Mouse (Mus musculus) liver, embryonic 15.5 days (tissue): ENCODE results near the gene Slc36a1. TPM values are rescaled to one million over a fixed set of nuclear protein-coding genes. Genes with fewer than 3 reads are reported as not detected.

Experiments used
- ATAC-seq: fragments of 200-750 bp; cut with Nextera tagmentation; 2 replicates; pipeline ENCODE4 v1.8.0; 2017; ENCODE audit warnings: moderate number of reproducible peaks, mild to moderate bottlenecking, moderate library complexity; ENCODE audit not compliant: insufficient read depth
- H3K27ac ChIP-seq: fragments of 300-500 bp; sonication (generic); replicated peaks from 2 replicates; pipeline ENCODE4 v1.5.1; 2015; ENCODE audit warnings: mild to moderate bottlenecking, inconsistent platforms
- H3K27me3 ChIP-seq: fragments of 300-500 bp; sonication (generic); 2 replicates; pipeline ENCODE4 v1.6.1; 2015; ENCODE audit warnings: mild to moderate bottlenecking, inconsistent platforms
- H3K36me3 ChIP-seq: fragments of 300-500 bp; sonication (generic); replicated peaks from 2 replicates; pipeline ENCODE4 v1.6.1; 2015; ENCODE audit warnings: moderate library complexity, mild to moderate bottlenecking, inconsistent platforms
- H3K4me1 ChIP-seq: fragments of 300-500 bp; sonication (generic); replicated peaks from 2 replicates; pipeline ENCODE4 v1.6.1; 2015; ENCODE audit warnings: inconsistent platforms
- H3K4me2 ChIP-seq: fragments of 300-500 bp; sonication (generic); 2 replicates; pipeline ENCODE4 v1.6.1; 2015; ENCODE audit warnings: moderate library complexity, mild to moderate bottlenecking, inconsistent platforms
- H3K4me3 ChIP-seq: fragments of 300-500 bp; sonication (generic); replicated peaks from 2 replicates; pipeline ENCODE4 v1.5.1; 2015; ENCODE audit warnings: mild to moderate bottlenecking, inconsistent platforms
- H3K9ac ChIP-seq: fragments of 300-500 bp; sonication (generic); 2 replicates; pipeline ENCODE4 v1.6.1; 2015; ENCODE audit warnings: moderate library complexity, mild to moderate bottlenecking, inconsistent platforms
- H3K9me3 ChIP-seq: fragments of 300-500 bp; sonication (generic); replicated peaks from 2 replicates; pipeline ENCODE4 v1.6.1; 2016; ENCODE audit warnings: inconsistent platforms
- WGBS: fragments of 180-500 bp; shearing (Covaris S2); methylation state at CpG from one replicate; pipeline ENCODE4 v1.1.7; 2015; ENCODE audit warnings: mixed read lengths; ENCODE audit not compliant: insufficient replicate concordance; 5-methylcytosine and 5-hydroxymethylcytosine counted together
- polyA plus RNA-seq: library from polyadenylated mRNA; unstranded; fragments of >200 nt; fragmentation: Nextera tagmentation; extraction: Ambion mirVana; gene quantifications from 2 replicates; pipeline ENCODE4 v1.2.1, GENCODE M21; 2015

Gene Slc36a1
- polyA plus RNA-seq, 1 experiment from 2014 or later: 1.8 TPM

DNA sequence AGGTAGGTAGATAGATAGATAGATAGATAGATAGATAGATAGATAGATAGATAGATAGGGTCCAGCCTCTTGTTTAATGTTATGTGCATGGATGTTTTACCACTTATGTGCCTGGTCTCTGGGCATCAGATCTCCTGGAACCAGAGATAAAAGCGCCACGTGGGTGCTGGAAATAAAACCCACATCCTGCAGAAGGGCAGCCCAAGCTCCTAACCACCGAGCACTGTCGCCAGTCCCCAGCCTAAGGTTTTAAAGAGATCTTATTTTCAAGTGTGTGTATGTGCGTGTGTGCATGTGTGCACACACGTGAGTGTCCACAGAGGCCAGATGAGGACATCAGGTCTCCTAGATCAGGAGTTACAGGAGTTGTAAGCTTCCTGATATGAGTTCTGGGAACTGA, 26.9 kb downstream of the Slc36a1 start:
- Histone ChIP-seq H3K9me3 (no peaks in the 10 kb centered on the region), H3K27ac (no peak overlapping the region), H3K9ac (no peak overlapping the region), H3K4me3 (no peak overlapping the region), H3K4me1 (no peaks in the 10 kb centered on the region), H3K27me3 (no peaks in the 10 kb centered on the region), H3K4me2 (no peak overlapping the region), H3K36me3 (peaks cover 60% of the 10 kb centered on the region)
- ATAC-seq: no peak
- 32% methylated on average over 6 of the region's 6 CpGs for WGBS

DNA sequence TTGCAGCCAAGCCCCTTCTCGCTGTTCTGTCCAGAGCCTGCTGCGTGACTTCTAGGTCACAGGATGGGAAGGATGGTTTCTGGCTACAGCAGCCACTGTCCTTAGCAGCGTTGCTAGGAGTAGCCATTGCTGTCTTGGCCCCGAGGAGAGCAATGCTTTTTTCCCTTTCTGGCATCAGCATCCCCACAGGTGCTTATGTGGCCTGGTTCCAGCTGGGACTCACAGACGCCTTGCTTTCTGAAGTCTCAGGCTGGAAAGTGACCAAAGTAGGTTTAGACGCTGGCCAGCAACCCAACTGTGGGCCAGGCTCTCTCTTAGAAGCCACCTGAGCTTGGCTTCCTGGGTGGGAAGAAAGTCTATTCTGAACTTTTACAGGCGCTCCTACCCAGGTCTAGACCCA, 30.1 kb downstream of the Slc36a1 start:
- Histone ChIP-seq H3K9me3 (no peaks in the 10 kb centered on the region), H3K9ac (no peak overlapping the region), H3K27me3 (no peaks in the 10 kb centered on the region), H3K27ac (no peak overlapping the region), H3K4me2 (no peak overlapping the region), H3K4me1 (no peaks in the 10 kb centered on the region), H3K36me3 (peaks cover 39% of the 10 kb centered on the region), H3K4me3 (no peak overlapping the region)
- ATAC-seq: no peak
- 67% methylated on average over 7 of the region's 7 CpGs for WGBS

DNA sequence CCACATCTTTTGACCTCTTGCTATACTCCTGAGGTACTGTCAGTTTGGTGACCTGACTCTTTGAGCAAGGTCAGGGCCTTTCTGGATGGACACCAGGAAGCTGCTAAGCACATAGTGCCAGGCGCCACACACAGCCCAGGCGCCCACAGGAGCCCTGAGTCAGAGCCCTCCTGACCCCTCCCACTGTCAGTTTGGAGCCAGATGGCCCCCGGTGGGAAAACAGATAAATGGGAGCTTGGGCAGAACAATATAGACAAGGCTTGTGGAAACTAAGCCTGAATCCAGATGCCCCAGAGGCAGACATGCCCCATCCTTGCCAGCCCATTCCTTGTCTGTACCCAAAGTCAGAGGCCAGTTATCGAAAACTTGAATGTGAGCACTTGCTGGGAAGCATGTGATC, 30.6 kb downstream of the Slc36a1 start:
- no peak overlapping the region for H3K27ac ChIP-seq
- H3K9ac ChIP-seq: no peak overlapping the region
- no peaks in the 10 kb centered on the region for H3K27me3 ChIP-seq
- no peak overlapping the region for H3K4me2 ChIP-seq
- no peak overlapping the region for H3K4me3 ChIP-seq
- no peaks in the 10 kb centered on the region for H3K9me3 ChIP-seq
- H3K36me3 ChIP-seq: peaks cover 36% of the 10 kb centered on the region
- no peaks in the 10 kb centered on the region; the same call in 1 of the 2 replicates for H3K4me1 ChIP-seq
- no peak for ATAC-seq
- 55% methylated on average over 4 of the region's 4 CpGs for WGBS

DNA sequence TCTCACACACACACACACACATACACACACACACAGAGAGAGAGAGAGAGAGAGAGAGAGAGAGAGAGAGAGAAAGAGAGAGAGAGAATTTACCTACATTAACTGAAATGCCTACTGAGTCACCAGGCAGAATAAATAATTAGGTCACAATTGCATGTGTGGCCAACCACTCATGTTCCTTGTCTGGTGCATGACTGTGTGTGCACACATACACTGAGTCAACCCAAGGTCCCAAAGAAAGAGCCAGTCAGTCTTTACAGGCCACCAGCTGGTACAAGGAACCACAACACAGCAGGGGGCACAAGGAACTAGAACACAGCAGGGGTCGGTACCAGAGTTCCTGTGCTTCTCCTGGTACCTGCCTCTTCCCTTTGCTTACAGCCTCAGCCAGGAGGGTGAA, 32.7 kb downstream of the Slc36a1 start:
- Histone ChIP-seq H3K4me3 (no peak overlapping the region), H3K9ac (no peak overlapping the region), H3K27me3 (no peaks in the 10 kb centered on the region), H3K36me3 (peaks cover 21% of the 10 kb centered on the region), H3K9me3 (no peaks in the 10 kb centered on the region), H3K4me2 (no peak overlapping the region), H3K27ac (no peak overlapping the region), H3K4me1 (no peaks in the 10 kb centered on the region; the same call in 1 of the 2 replicates)
- ATAC-seq: no peak
- 32% methylated on average over 1 of the region's 1 CpGs for WGBS

GRCm38 (mm10) chr11:55239496-55239895, 35.3 kb downstream of the Slc36a1 start:
- H3K36me3 ChIP-seq: 0 out of 2 replicates have a peak, but pooled peaks cover 3% of the 10 kb centered on the region
- H3K4me2 ChIP-seq: no peak overlapping the region
- H3K4me3 ChIP-seq: no peak overlapping the region
- no peaks in the 10 kb centered on the region for H3K9me3 ChIP-seq
- no peaks in the 10 kb centered on the region for H3K27me3 ChIP-seq
- H3K4me1 ChIP-seq: no peaks in the 10 kb centered on the region; the same call in 1 of the 2 replicates
- H3K9ac ChIP-seq: no peak overlapping the region
- H3K27ac ChIP-seq: no peak overlapping the region
- 26% methylated on average over 3 of the region's 3 CpGs for WGBS
- no peak for ATAC-seq

- Histone ChIP-seq H3K27ac (no peak overlapping the region), H3K4me2 (no peak overlapping the region), H3K27me3 (no peaks in the 10 kb centered on the region), H3K9ac (no peak overlapping the region), H3K9me3 (no peaks in the 10 kb centered on the region), H3K4me3 (no peak overlapping the region), H3K36me3 (no peaks in the 10 kb centered on the region), H3K4me1 (no peaks in the 10 kb centered on the region; the same call in 1 of the 2 replicates)
- WGBS: 44% methylated on average over 7 of the region's 7 CpGs
- no peak for ATAC-seq
These were observed 36.4 kb downstream of the Slc36a1 start for GRCm38 (mm10) chr11:55240556-55240955.

- no peak for ATAC-seq
- Histone ChIP-seq H3K36me3 (no peaks in the 10 kb centered on the region), H3K27ac (no peak overlapping the region), H3K9me3 (no peaks in the 10 kb centered on the region), H3K4me2 (no peak overlapping the region), H3K9ac (no peak overlapping the region), H3K4me1 (no peaks in the 10 kb centered on the region), H3K4me3 (no peak overlapping the region), H3K27me3 (no peaks in the 10 kb centered on the region)
- 35% methylated on average over 6 of the region's 6 CpGs for WGBS
These were observed 46.4 kb downstream of the Slc36a1 start for GRCm38 (mm10) chr11:55250527-55250926.

GRCm38 (mm10) chr11:55253391-55253790, 49.2 kb downstream of the Slc36a1 start:
- Histone ChIP-seq H3K36me3 (no peaks in the 10 kb centered on the region), H3K4me1 (no peaks in the 10 kb centered on the region), H3K4me2 (no peak overlapping the region), H3K9me3 (no peaks in the 10 kb centered on the region), H3K4me3 (no peak overlapping the region), H3K27ac (no peak overlapping the region), H3K27me3 (no peaks in the 10 kb centered on the region), H3K9ac (no peak overlapping the region)
- ATAC-seq: no peak
- WGBS: 67% methylated on average over 9 of the region's 9 CpGs

DNA sequence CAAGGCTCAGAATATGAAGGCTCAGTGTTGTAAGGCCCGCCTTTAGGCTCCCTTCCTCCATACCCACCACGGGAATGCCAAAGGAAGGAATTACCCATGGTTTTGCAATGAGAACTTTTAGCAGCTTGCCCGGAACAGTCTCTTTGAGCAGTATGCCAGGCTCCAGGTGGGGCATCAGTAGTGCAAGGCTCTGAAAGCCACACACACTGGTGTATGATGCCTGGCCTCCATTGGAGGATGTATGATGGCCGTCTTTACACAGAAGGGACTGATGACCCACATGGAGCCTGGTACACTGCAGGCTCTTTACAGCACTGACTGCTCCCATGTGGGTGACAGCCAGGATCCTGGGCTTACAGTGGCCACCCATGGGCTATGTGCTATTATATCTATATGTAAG, 57.0 kb downstream of the Slc36a1 start:
- H3K4me1 ChIP-seq: no peaks in the 10 kb centered on the region
- H3K27ac ChIP-seq: no peak overlapping the region
- H3K9me3 ChIP-seq: no peaks in the 10 kb centered on the region
- no peaks in the 10 kb centered on the region for H3K36me3 ChIP-seq
- WGBS: 66% methylated on average over 4 of the region's 4 CpGs
- H3K4me3 ChIP-seq: no peak overlapping the region
- no peak overlapping the region for H3K9ac ChIP-seq
- H3K4me2 ChIP-seq: no peak overlapping the region
- no peak for ATAC-seq
- H3K27me3 ChIP-seq: no peaks in the 10 kb centered on the region

- Histone ChIP-seq H3K9ac (no peak overlapping the region), H3K36me3 (no peaks in the 10 kb centered on the region), H3K4me3 (no peak overlapping the region), H3K4me1 (no peaks in the 10 kb centered on the region), H3K4me2 (no peak overlapping the region), H3K27ac (no peak overlapping the region), H3K9me3 (no peaks in the 10 kb centered on the region), H3K27me3 (no peaks in the 10 kb centered on the region)
- no peak for ATAC-seq
- 52% methylated on average over 5 of the region's 5 CpGs for WGBS
These were observed 57.9 kb downstream of the Slc36a1 start for GRCm38 (mm10) chr11:55262000-55262399.

DNA sequence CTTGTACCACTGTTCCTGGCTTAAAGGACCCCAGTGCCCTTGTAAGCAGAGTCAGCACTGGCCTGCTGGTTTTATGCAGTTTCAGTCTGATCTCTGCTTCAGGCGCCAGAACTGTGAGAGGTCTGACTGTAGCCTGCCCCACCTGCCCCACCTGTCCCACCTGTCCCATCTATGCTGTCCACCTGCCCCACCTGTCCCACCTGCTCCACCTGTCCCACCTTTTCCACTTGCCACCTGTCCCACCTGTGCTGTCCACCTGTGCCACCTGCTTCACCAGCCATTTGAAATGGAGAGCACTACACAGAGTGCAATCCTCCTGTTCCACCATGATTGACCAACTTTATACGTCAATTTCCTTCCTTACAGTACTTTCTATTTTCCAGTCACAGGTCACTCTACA, 60.2 kb downstream of the Slc36a1 start:
- 64% methylated on average over 2 of the region's 2 CpGs for WGBS
- H3K27ac ChIP-seq: no peak overlapping the region
- no peak overlapping the region for H3K4me3 ChIP-seq

GRCm38 (mm10) chr11:55265647-55266046, 61.5 kb downstream of the Slc36a1 start:
- H3K36me3 ChIP-seq: no peaks in the 10 kb centered on the region
- no peak overlapping the region for H3K27ac ChIP-seq
- H3K4me2 ChIP-seq: no peak overlapping the region
- no peak overlapping the region for H3K4me3 ChIP-seq
- no peak overlapping the region for H3K9ac ChIP-seq
- WGBS: 31% methylated on average over 2 of the region's 2 CpGs
- ATAC-seq: no peak
- H3K9me3 ChIP-seq: no peaks in the 10 kb centered on the region
- no peaks in the 10 kb centered on the region for H3K4me1 ChIP-seq
- H3K27me3 ChIP-seq: no peaks in the 10 kb centered on the region

More for the DNA sequence above, 60.2 kb downstream of the Slc36a1 start:
- no peaks in the 10 kb centered on the region for H3K27me3 ChIP-seq
- H3K4me1 ChIP-seq: no peaks in the 10 kb centered on the region
- no peak overlapping the region for H3K4me2 ChIP-seq
- no peak overlapping the region for H3K9ac ChIP-seq
- H3K36me3 ChIP-seq: no peaks in the 10 kb centered on the region
- no peaks in the 10 kb centered on the region for H3K9me3 ChIP-seq
- no peak for ATAC-seq
